Mouse (Mus musculus) bone marrow, adult 2 months (tissue): ENCODE results near the gene Rgl3.

Experiments
- CTCF ChIP-seq: fragments of 200-500 bp; IDR thresholded peaks from 2 replicates; pipeline ENCODE4 v1.5.1; 2011; ENCODE audit warnings: low read length, control low read depth; ENCODE audit not compliant: control insufficient read depth, insufficient read depth
- POLR2A ChIP-seq: fragments of 200-500 bp; IDR thresholded peaks from 2 replicates; pipeline ENCODE4 v1.6.1; 2011; ENCODE audit warnings: low read depth, mild to moderate bottlenecking, control low read depth, low read length, borderline replicate concordance; ENCODE audit not compliant: control insufficient read depth

DNA sequence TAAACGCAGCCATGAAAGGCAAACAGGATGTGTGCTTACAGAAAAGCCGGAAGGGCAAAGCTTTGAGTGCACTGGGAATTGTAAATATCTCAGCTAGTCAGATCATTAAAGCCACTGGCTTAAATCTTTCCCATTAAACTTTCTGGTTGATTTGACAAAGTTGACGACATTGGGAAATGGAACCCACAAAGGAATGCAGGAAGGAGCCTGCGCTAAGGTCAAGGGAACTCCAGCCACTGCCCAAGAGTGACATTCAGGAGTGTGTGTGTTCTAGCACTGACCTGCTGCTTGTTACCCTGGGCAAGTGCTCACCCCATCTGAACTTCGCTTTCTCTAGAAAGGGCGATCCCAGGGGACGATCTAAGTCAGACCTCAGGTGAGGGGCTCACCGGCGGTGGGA, 29.1 kb downstream of the Rgl3 start:
- TF ChIP-seq CTCF: no peak
- no peak for TF ChIP-seq POLR2A
